Mouse (Mus musculus) lung, postnatal 25 days (tissue): ENCODE results near the gene Lyz2.
"Not testable (repeated sequence)": the region's sequence is repeated elsewhere in the genome, so short reads cannot be mapped to it uniquely, and the experiment has no call there.

Source experiments
- DNase-seq: peaks from one replicate; pipeline ENCODE4 v3.0.0; 2022; ENCODE audit warnings: low spot score

The Lyz2 gene

GRCm38 (mm10) chr10:117284578-117285520 lies 2.7 kb upstream of the Lyz2 start:
- no peak for DNase-seq

DNA sequence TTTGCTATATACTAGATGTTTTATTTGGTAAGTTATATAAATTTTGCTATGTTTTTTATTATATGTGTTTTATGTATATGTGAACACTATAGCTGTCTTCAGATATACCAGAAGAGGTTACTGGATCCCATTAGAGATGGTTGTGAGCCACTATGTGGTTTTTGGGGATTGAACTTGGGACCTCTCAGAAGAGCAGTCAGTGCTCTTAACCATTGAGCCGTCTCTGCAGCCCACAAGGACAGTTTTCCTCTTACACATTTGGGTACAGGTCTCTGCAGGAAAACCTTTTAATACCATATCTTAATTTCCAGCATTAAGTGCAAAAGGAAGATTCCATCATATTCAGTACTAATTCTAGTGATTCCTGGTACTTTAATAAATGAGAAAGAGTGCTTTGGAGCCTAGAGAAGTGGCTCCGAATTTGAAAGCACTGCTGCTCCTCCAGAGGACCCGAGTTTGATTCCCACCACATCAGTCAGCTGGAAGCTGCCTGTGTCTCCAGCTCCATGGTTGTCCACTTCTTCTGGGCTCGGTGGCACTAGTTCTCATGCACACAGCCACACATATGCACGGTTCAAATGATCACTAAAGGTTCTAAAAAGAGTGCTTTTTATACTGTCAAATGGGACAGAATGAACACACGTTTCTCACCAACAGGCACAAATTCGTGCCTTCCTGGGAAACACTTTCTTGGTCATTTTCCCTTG lies 1.9 kb upstream of the Lyz2 start:
- DNase-seq: no peak

DNA sequence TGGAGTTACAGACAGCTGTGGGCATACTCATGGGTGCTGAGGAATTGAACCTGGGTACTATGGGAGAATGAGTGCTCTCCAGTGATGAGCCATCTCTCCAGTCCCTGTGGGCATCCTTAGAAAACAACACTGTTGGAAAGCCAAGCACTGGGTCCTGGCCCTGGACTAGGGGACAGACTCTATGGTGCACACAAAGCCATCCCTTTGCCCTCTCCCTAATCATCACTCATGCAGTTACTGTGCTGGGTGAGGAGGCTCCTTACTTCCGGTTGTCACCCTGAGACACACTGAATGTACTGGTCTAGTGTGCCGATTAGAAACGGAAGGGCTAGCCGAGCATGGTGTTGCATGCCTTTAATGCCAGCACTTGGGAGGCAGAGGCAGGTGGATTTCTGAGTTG lies 1.1 kb upstream of the Lyz2 start:
- not testable (repeated sequence) for DNase-seq

DNA sequence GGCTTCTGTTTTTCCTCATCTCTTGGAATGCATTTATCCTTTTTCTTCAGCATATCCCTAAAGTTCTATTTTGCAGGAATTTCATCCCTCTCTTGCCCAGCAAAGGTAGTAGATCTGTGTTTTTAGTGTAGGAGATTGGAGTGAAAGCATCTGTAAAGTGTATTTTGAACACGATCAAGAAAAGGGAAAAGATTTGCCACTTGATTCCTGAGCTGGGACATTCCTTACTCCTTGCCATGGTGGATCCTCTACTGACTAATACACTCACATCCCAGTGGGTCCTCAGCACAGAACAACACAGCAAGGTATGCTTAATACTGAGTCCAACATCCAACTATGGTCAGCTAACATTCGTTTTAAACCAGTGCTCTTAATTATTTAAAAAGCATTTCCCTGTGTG lies 430 bp upstream of the Lyz2 start:
- DNase-seq: no peak

DNA sequence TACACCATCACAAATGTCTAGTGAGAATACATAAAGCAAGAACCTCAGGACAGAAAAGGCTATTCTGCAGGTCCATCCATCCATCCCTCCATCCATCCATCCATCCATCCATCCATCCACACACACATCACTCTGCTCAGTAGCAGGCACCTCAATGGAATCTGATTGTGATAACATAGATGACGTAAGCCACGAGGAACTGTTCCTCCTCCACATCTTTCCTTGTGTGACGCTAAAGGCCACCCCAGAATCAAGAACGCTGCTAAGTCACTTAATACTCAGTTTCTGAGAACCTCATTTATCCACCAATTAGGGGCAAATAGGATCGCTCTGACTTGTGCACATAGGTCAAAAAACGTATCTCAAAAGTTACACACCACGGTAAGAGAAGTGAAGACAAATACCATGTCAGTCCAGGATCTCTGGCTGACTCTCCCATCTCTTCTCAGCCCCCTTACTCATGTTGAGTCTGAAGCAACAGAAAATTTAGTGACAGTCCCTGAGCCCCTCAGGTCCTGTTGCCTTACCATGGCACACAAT lies 670 bp downstream of the Lyz2 start:
- no peak for DNase-seq

DNA sequence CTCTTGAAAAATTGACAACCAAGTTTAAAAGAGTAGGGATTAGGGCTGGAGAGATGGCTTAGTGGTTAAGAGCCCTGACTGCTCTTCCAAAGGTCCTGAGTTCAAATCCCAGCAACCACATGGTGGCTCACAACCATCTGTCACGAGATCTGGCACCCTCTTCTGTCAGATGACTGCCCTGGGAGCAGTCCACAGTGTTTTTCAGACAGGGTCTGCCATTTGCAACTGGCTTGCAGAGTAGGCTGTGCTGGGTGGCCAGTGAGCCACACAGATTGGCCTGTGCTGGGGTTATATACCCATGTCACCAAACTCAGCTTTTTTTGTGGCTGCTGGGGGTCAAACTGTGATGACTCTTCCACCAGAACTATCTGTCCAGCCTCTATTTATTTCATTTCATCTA lies 2.1 kb downstream of the Lyz2 start:
- DNase-seq: no peak

- not testable (repeated sequence) for DNase-seq
Observed at GRCm38 (mm10) chr10:117278510-117278909, 3.6 kb downstream of the Lyz2 start.

- not testable (repeated sequence) for DNase-seq
Observed at GRCm38 (mm10) chr10:117277779-117278178, 4.3 kb downstream of the Lyz2 start.

- DNase-seq: no peak
Observed at GRCm38 (mm10) chr10:117275681-117276369, 6.3 kb downstream of the Lyz2 start.

- DNase-seq: not testable (repeated sequence)
Observed at GRCm38 (mm10) chr10:117274645-117275044, 7.5 kb downstream of the Lyz2 start.

- DNase-seq: no peak
Observed at GRCm38 (mm10) chr10:117272023-117272422, 10.1 kb downstream of the Lyz2 start.

GRCm38 (mm10) chr10:117259870-117260269 lies 22.3 kb downstream of the Lyz2 start:
- DNase-seq: no peak

GRCm38 (mm10) chr10:117238603-117239002 lies 43.5 kb downstream of the Lyz2 start, which contains the start of gene 9530003J23Rik:
Gene 9530003J23Rik, minus strand, starts transcription at chr10:117238703.
- DNase-seq: no peak

GRCm38 (mm10) chr10:117235866-117236265 lies 46.3 kb downstream of the Lyz2 start:
- DNase-seq: peak; percentile 62

DNA sequence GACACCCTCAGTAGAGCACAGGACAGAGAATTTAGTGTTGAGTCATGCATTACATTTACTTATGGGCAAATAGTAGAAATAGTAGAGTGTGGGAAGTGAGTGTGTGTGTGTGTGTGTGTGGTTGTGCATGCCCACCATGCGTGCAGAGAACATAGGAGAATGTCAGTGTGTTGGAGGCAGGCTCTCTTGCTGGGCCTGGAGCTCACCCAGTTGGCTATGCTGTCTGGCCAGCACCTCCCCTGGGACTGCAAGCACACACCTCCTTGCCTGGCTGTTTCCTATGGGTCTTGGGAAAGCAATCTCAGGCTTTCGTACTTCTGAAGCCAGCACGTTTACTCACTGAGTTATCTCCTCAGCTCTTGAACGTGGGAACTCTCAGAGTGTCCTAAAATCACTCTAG lies 47.3 kb downstream of the Lyz2 start:
- DNase-seq: no peak

- DNase-seq: no peak
Observed at GRCm38 (mm10) chr10:117229826-117230225, 52.3 kb downstream of the Lyz2 start.
